Mouse (Mus musculus) stomach, embryonic 14.5 days (tissue): ENCODE measurements at regions not wholly inside any gene's neighbourhood (a gene's known extent, or its start where the extent isn't known, plus 50 kb on each side); places are given as distances from the start of the nearest gene placed in this dataset.

Experiments used
- ATAC-seq: fragments of 200-750 bp; cut with Nextera tagmentation; 2 replicates; pipeline ENCODE4 v1.8.0; 2017; ENCODE audit warnings: low read depth, moderate TSS enrichment; ENCODE audit not compliant: insufficient number of reproducible peaks, insufficient read depth, low FRiP score
- H3K27ac ChIP-seq: fragments of 300-500 bp; sonication (generic); 2 replicates; pipeline ENCODE4 v1.5.1; 2014; ENCODE audit warnings: mild to moderate bottlenecking, low read length, moderate library complexity, mixed read lengths
- H3K27me3 ChIP-seq: fragments of 300-500 bp; sonication (generic); 2 replicates; pipeline ENCODE4 v1.6.1; 2014; ENCODE audit warnings: low read length, control low read depth, mixed read lengths; ENCODE audit not compliant: control insufficient read depth, insufficient read depth
- H3K36me3 ChIP-seq: fragments of 300-500 bp; sonication (generic); 2 replicates; pipeline ENCODE4 v1.6.1; 2014; ENCODE audit warnings: mild to moderate bottlenecking, control low read depth, low read length, moderate library complexity, mixed read lengths; ENCODE audit not compliant: control insufficient read depth, insufficient read depth
- H3K4me1 ChIP-seq: fragments of 300-500 bp; sonication (generic); 2 replicates; pipeline ENCODE4 v1.6.1; 2014; ENCODE audit warnings: low read length, control low read depth, mixed read lengths; ENCODE audit not compliant: control insufficient read depth, insufficient read depth
- H3K4me2 ChIP-seq: fragments of 300-500 bp; sonication (generic); replicated peaks from 2 replicates; pipeline ENCODE4 v1.6.1; 2014; ENCODE audit warnings: low read depth, low read length, control low read depth
- H3K4me3 ChIP-seq: fragments of 300-500 bp; sonication (generic); 2 replicates; pipeline ENCODE4 v1.5.1; 2014; ENCODE audit warnings: low read depth, low read length, control low read depth
- H3K9ac ChIP-seq: fragments of 300-500 bp; sonication (generic); replicated peaks from 2 replicates; pipeline ENCODE4 v1.6.1; 2014; ENCODE audit warnings: low read depth, mild to moderate bottlenecking, control low read depth, low read length, moderate library complexity, mixed read lengths
- H3K9me3 ChIP-seq: fragments of 300-500 bp; sonication (generic); 2 replicates; pipeline ENCODE4 v1.6.1; 2016; ENCODE audit warnings: low read depth, low read length, control low read depth; ENCODE audit not compliant: control insufficient read depth
- WGBS: fragments of 180-500 bp; shearing (Covaris S2); extraction: QIAGEN DNeasy Blood & Tissue Kit; methylation state at CpG from one replicate; pipeline ENCODE4 v1.1.7; 2014; 5-methylcytosine and 5-hydroxymethylcytosine counted together

- H3K4me3 ChIP-seq: no peak overlapping the region
- H3K9me3 ChIP-seq: no peaks in the 10 kb centered on the region
- ATAC-seq: no peak
- 63% methylated on average over 3 of the region's 3 CpGs for WGBS
- H3K9ac ChIP-seq: no peak overlapping the region
- H3K4me2 ChIP-seq: no peak overlapping the region
- H3K27ac ChIP-seq: no peak overlapping the region
- no peaks in the 10 kb centered on the region for H3K27me3 ChIP-seq
- no peaks in the 10 kb centered on the region for H3K4me1 ChIP-seq
- no peaks in the 10 kb centered on the region for H3K36me3 ChIP-seq
These were observed 282.8 kb downstream of the Slitrk6 start for GRCm38 (mm10) chr14:110472176-110472575.

- no peaks in the 10 kb centered on the region for H3K9me3 ChIP-seq
- H3K4me2 ChIP-seq: no peak overlapping the region
- no peak overlapping the region for H3K4me3 ChIP-seq
- ATAC-seq: no peak
- H3K27me3 ChIP-seq: no peaks in the 10 kb centered on the region
- H3K36me3 ChIP-seq: no peaks in the 10 kb centered on the region
- H3K9ac ChIP-seq: no peak overlapping the region
- WGBS: 90% methylated on average over 1 of the region's 1 CpGs
- H3K27ac ChIP-seq: no peak overlapping the region
- no peaks in the 10 kb centered on the region for H3K4me1 ChIP-seq
These were observed 284.2 kb downstream of the Slitrk6 start for GRCm38 (mm10) chr14:110470714-110471113.

DNA sequence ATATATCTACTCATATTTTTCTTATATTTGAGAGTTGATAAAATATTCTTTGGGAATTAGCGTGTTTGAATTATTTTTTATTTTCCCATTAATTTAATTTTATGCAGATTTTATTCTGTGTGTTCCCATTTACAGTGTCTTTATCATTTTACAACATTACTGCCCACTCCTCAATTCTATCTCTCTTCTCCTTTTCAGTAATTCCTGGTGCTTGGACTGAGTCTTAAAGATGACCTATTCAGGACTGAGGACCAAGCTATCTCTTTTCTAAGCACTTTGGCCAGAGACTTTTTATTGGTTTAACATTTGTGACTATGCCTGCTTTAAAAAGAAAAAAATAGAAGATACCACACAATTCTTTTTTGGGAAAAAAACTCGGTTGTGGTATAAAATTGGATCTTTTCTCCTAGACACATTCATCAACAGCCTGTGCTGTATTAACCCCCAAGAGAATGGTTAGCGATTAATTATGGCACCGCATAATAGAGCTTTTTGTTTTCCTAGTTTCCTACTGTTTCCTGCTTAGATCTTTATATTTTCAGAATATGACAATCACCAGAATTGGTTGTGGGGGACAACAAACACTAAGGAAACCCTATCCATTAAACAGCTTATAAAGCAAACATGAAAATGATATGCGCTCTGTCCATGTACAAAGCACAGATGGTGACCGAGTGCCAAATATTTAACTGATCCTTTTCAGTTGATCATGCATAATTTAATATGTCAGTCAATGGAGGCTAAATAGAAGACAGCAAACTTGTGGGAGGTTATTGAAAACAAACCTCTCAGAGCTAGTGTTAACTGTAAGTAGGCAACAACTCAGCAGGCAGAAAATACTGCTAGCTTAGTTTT is 286.3 kb downstream of the Slitrk6 start:
- no peaks in the 10 kb centered on the region for H3K27me3 ChIP-seq
- 78% methylated on average over 6 of the region's 6 CpGs for WGBS
- no peaks in the 10 kb centered on the region for H3K4me1 ChIP-seq
- H3K9me3 ChIP-seq: no peaks in the 10 kb centered on the region
- H3K4me3 ChIP-seq: no peak overlapping the region
- ATAC-seq: no peak
- no peak overlapping the region for H3K4me2 ChIP-seq
- H3K36me3 ChIP-seq: no peaks in the 10 kb centered on the region
- H3K9ac ChIP-seq: no peak overlapping the region
- no peak overlapping the region for H3K27ac ChIP-seq
